Mouse (Mus musculus) forebrain, postnatal 0 days (tissue): ENCODE measurements at regions not wholly inside any gene's neighbourhood (a gene's known extent, or its start where the extent isn't known, plus 50 kb on each side); places are given as distances from the start of the nearest gene placed in this dataset.

Source experiments
- ATAC-seq: fragments of 200-750 bp; cut with Nextera tagmentation; 2 replicates; pipeline ENCODE4 v1.8.0; 2017; ENCODE audit warnings: mild to moderate bottlenecking, moderate library complexity
- DNase-seq: peaks from one replicate; pipeline ENCODE4 v3.0.0-alpha.2; 2015
- H3K27ac ChIP-seq: fragments of 300-500 bp; sonication (generic); 2 replicates; pipeline ENCODE4 v1.5.1; 2014; ENCODE audit warnings: low read depth, mild to moderate bottlenecking, antibody characterized with exemption, low read length, moderate library complexity, mixed read lengths
- H3K27me3 ChIP-seq: fragments of 300-500 bp; sonication (generic); 2 replicates; pipeline ENCODE4 v1.6.1; 2014; ENCODE audit warnings: mild to moderate bottlenecking, low read length, mixed read lengths; ENCODE audit not compliant: insufficient read depth
- H3K36me3 ChIP-seq: fragments of 300-500 bp; sonication (generic); 2 replicates; pipeline ENCODE4 v1.6.1; 2014; ENCODE audit warnings: mild to moderate bottlenecking, moderate library complexity; ENCODE audit not compliant: insufficient read depth
- H3K4me1 ChIP-seq: fragments of 300-500 bp; sonication (generic); 2 replicates; pipeline ENCODE4 v1.6.1; 2014; ENCODE audit warnings: antibody characterized with exemption; ENCODE audit not compliant: insufficient read depth
- H3K4me2 ChIP-seq: fragments of 300-500 bp; sonication (generic); 2 replicates; pipeline ENCODE4 v1.6.1; 2014; ENCODE audit warnings: low read depth, mild to moderate bottlenecking, moderate library complexity
- H3K4me3 ChIP-seq: fragments of 300-500 bp; sonication (generic); 2 replicates; pipeline ENCODE4 v1.5.1; 2014; ENCODE audit warnings: low read depth, low read length, mixed read lengths
- H3K9ac ChIP-seq: fragments of 300-500 bp; sonication (generic); 2 replicates; pipeline ENCODE4 v1.6.1; 2014; ENCODE audit warnings: mild to moderate bottlenecking
- H3K9me3 ChIP-seq: fragments of 300-500 bp; sonication (generic); 2 replicates; pipeline ENCODE4 v1.6.1; 2016; ENCODE audit warnings: low read length
- CTCF ChIP-seq: sonication (generic); IDR thresholded peaks from 2 replicates; pipeline ENCODE4 v1.5.1; 2016; ENCODE audit warnings: antibody characterized with exemption, control low read depth, low read depth
- WGBS: fragments of 180-500 bp; shearing (Covaris S2); extraction: QIAGEN DNeasy Blood & Tissue Kit; methylation state at CpG from one replicate; pipeline ENCODE4 v1.1.7; 2014; 5-methylcytosine and 5-hydroxymethylcytosine counted together

- H3K9ac ChIP-seq = no peak overlapping the region
- no peaks in the 10 kb centered on the region for H3K4me1 ChIP-seq
- H3K27ac ChIP-seq = no peak overlapping the region
- no peaks in the 10 kb centered on the region for H3K9me3 ChIP-seq
- no peak overlapping the region for H3K4me3 ChIP-seq
- ATAC-seq (no peak), DNase-seq (no peak)
- WGBS = 92% methylated on average over 5 of the region's 5 CpGs
- no peaks in the 10 kb centered on the region for H3K27me3 ChIP-seq
- H3K36me3 ChIP-seq = no peaks in the 10 kb centered on the region
- no peak overlapping the region for H3K4me2 ChIP-seq
- no peak for TF ChIP-seq CTCF
These were observed 331.3 kb downstream of the Adgrl2 start for GRCm38 (mm10) chr3:148659024-148659423.

DNA sequence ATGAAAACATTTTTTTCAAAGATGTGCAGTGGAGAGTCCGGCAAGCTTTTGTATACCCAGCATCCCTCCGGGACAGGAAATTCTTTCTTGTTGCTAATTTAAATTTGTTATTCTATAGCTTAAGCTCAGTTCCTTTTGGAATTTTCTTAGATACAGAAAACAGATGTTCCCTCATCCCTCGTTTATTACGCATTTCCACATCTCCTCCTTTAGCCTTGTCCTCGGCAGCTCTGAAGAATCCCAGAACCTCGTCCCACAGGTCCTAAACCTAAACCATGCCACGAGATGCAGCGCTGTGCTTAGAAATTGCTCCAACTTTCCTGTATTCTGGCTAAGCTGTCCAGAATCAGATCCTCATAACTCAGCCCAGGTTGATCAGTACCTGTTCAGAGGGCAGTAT lies 332.0 kb downstream of the Adgrl2 start:
- no peaks in the 10 kb centered on the region for H3K4me1 ChIP-seq
- no peak overlapping the region for H3K9ac ChIP-seq
- H3K27me3 ChIP-seq = no peaks in the 10 kb centered on the region
- ATAC-seq = no peak
- H3K4me3 ChIP-seq = no peak overlapping the region
- no peak overlapping the region for H3K27ac ChIP-seq
- no peak for TF ChIP-seq CTCF
- 86% methylated on average over 8 of the region's 8 CpGs for WGBS
- DNase-seq = no peak
- no peaks in the 10 kb centered on the region for H3K9me3 ChIP-seq
- no peaks in the 10 kb centered on the region for H3K36me3 ChIP-seq
- H3K4me2 ChIP-seq = no peak overlapping the region

DNA sequence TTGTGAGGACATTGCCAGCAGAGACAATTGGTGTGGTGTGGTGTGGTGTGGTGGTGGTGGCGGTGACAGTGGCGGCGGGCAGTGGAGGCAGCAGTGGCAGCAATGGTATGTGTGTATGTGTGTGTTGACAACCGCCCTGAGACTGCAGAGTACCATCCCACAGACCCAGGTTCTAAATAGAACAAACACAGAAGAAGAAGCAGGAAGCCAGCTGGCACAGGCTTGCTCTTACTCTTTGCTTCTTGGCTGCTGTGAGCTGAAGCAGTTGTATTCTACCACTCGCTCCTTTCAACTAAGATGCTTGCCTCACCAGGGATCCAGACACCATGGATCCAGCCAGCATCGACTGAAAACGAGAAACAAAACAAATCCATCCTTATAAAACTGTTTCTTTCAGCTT lies 334.2 kb downstream of the Adgrl2 start:
- 73% methylated on average over 7 of the region's 7 CpGs for WGBS

GRCm38 (mm10) chr3:148650241-148650640 lies 340.1 kb downstream of the Adgrl2 start:
- 73% methylated on average over 8 of the region's 8 CpGs for WGBS
- no peak for TF ChIP-seq CTCF
- ATAC-seq (no peak), DNase-seq (no peak)
- Histone ChIP-seq H3K4me3 (no peak overlapping the region), H3K4me1 (no peaks in the 10 kb centered on the region), H3K27ac (no peak overlapping the region), H3K4me2 (no peak overlapping the region), H3K27me3 (no peaks in the 10 kb centered on the region), H3K9me3 (no peaks in the 10 kb centered on the region), H3K36me3 (no peaks in the 10 kb centered on the region), H3K9ac (no peak overlapping the region)

More for the DNA sequence above, 334.2 kb downstream of the Adgrl2 start:
- Histone ChIP-seq H3K9me3 (no peaks in the 10 kb centered on the region), H3K4me3 (no peak overlapping the region), H3K36me3 (no peaks in the 10 kb centered on the region), H3K27ac (no peak overlapping the region), H3K4me2 (no peak overlapping the region), H3K27me3 (no peaks in the 10 kb centered on the region), H3K4me1 (no peaks in the 10 kb centered on the region), H3K9ac (no peak overlapping the region)
- TF ChIP-seq CTCF = no peak
- ATAC-seq (peak; percentile 42; the same call in 1 of the 2 replicates), DNase-seq (peak; percentile 29)

DNA sequence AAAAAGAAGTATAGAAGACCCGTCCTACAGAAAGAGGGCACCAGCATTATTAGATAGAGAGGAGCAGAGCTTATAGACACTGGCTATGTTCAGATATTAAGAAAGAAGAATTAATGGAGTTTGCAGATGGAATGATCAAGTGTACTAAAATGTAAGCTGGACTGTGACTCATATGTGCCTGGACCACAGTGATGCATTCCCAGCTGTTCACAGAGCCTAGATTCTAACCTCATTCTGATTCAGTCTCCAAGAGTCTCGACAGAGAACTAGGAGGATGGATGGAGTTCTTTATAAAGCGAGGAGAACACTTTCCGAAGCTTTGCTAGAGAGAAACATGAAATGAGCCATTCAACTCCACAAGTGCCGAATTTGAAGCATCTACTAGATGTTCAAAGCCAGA lies 345.4 kb downstream of the Adgrl2 start:
- Histone ChIP-seq H3K4me3 (no peak overlapping the region), H3K9ac (no peak overlapping the region), H3K9me3 (no peaks in the 10 kb centered on the region), H3K36me3 (no peaks in the 10 kb centered on the region), H3K27ac (no peak overlapping the region), H3K4me1 (no peaks in the 10 kb centered on the region; the same call in 1 of the 2 replicates), H3K27me3 (no peaks in the 10 kb centered on the region), H3K4me2 (no peak overlapping the region)
- DNase-seq (no peak), ATAC-seq (no peak)
- WGBS = 92% methylated on average over 5 of the region's 5 CpGs
- TF ChIP-seq CTCF = no peak

- H3K27ac ChIP-seq = no peak overlapping the region
- no peak for TF ChIP-seq CTCF
- no peaks in the 10 kb centered on the region for H3K27me3 ChIP-seq
- no peaks in the 10 kb centered on the region; the same call in 1 of the 2 replicates for H3K4me1 ChIP-seq
- H3K4me2 ChIP-seq = no peak overlapping the region
- no peak for ATAC-seq
- H3K36me3 ChIP-seq = no peaks in the 10 kb centered on the region
- H3K4me3 ChIP-seq = no peak overlapping the region
- H3K9me3 ChIP-seq = no peaks in the 10 kb centered on the region
- H3K9ac ChIP-seq = no peak overlapping the region
- 49% methylated on average over 3 of the region's 3 CpGs for WGBS
- peak; percentile 11 for DNase-seq
These were observed 348.8 kb downstream of the Adgrl2 start for GRCm38 (mm10) chr3:148641581-148641980.

DNA sequence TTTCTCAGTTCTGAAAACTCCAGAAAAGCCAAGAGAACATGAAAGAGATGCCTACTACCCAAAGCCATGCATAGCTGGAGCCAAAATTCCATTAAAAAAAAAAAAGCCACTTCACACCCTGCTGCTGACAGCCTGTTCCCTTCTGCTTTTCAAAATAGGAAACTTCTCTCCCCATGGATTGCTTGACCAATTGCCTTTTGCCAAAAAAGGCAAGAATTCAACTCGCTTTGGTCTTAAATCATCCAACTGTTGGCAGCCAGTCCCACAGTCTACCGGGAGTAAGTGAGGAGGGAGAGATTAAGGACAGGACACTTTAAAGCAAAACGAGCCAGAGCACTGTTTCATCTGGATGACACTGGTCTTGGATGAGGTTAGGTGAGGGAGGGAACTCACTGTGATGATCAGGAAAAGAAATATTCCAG lies 349.7 kb downstream of the Adgrl2 start:
- Histone ChIP-seq H3K9ac (no peak overlapping the region), H3K9me3 (no peaks in the 10 kb centered on the region), H3K27ac (no peak overlapping the region), H3K36me3 (no peaks in the 10 kb centered on the region), H3K4me1 (no peaks in the 10 kb centered on the region; the same call in 1 of the 2 replicates), H3K27me3 (no peaks in the 10 kb centered on the region), H3K4me3 (no peak overlapping the region), H3K4me2 (no peak overlapping the region)
- TF ChIP-seq CTCF = no peak
- no peak for ATAC-seq
- 58% methylated on average over 3 of the region's 3 CpGs for WGBS
- no peak for DNase-seq

DNA sequence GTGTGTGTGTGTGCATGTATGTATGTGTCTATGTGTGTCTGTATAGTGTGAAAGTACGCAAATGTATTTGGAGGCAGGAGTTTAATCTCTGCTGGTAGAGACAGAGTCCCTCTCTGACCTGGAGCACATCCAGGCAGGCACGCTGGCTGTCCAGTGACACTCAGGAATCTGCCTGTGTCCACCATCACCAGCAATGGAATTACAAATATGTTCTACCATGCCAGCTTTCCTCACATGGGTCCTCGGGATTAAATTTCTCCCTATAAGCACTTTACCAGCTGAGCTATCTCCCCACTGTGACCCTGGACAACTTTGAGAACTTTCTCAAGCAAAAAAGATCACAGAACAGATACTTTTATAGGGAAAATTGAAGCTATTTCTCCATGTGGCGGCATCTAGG lies 355.3 kb downstream of the Adgrl2 start:
- ATAC-seq (no peak), DNase-seq (no peak)
- Histone ChIP-seq H3K4me2 (no peak overlapping the region), H3K9ac (no peak overlapping the region), H3K27ac (no peak overlapping the region), H3K4me3 (no peak overlapping the region), H3K4me1 (no peaks in the 10 kb centered on the region), H3K27me3 (no peaks in the 10 kb centered on the region), H3K36me3 (no peaks in the 10 kb centered on the region), H3K9me3 (no peaks in the 10 kb centered on the region)
- 85% methylated on average over 4 of the region's 4 CpGs for WGBS
- TF ChIP-seq CTCF = no peak
